Mouse (Mus musculus): ENCODE measurements around the gene Galk1.

Gene Galk1

DNA sequence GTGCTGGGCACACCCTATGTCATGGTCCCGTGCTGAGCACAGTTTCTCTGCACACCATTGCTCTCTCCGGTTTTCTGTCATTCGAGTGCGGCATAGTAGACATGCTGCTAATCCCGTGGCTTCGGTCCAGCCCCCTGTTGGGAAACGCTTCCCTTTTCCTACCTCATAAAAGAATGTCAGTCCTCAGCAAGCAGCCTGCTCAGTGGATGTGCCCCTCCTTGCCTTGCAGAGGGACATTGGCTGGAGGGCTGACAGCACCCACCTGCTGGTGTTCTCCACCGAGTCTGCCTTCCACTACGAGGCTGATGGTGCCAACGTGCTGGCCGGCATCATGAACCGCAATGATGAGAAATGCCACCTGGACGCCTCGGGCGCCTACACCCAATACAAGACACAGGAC lies 30.0 kb downstream of the Galk1 start:
- no peak for DNase-seq (ENCODE audit: low spot score in 2 of 2)

DNA sequence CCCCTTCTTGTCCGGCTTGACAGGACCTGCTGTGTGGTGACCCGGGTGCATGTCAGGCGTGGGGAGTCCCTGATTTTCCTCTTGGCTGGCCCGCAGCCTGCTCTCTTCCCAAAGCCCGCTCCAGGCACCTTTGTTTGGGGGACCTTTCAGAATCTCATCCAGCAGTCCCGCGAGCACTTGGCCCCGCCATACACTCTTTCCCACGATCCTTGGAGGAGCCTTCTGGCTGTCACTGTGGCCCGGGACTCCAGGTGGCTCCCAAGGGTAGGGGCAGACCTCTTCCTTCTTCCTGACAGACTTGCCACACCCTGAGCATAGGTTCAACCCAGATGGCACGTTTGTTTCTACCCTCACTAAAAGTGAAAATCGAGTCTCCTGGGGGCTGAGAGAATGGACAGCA lies 37.0 kb downstream of the Galk1 start:
- DNase-seq (ENCODE audit: low spot score in 2 of 2) = no peak

DNA sequence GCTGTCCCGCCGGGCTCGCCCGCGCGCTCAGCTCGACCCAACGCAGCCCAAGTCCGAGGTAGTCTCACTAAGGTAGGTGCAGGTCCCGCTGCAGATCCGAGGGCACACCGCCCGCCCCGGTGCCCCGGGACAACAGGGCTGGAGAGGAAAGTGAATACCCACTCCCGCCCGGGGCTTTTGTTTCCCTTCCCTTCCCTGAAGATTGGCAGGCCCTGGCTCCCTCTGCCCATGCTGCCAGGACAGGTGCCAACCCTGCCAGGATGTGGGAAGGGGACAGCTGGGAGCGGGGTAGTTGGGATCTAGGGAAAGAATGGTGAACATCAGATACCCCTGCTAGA lies 37.5 kb downstream of the Galk1 start:
- DNase-seq (ENCODE audit: low spot score in 2 of 2) = no peak

- no peak for DNase-seq (ENCODE audit: low spot score in 2 of 2)
Measured at GRCm38 (mm10) chr11:115974309-115975082, 38.0 kb downstream of the Galk1 start, which contains the start of gene Itgb4. Gene Itgb4 (plus strand): TSS chr11:115974709.

GRCm38 (mm10) chr11:115971016-115971415 lies 41.5 kb downstream of the Galk1 start:
- DNase-seq (ENCODE audit: low spot score in 2 of 2) = no peak

GRCm38 (mm10) chr11:115970006-115970673 lies 42.4 kb downstream of the Galk1 start:
- DNase-seq (ENCODE audit: low spot score in 2 of 2) = no peak

- DNase-seq (ENCODE audit: low spot score in 2 of 2) = no peak
Measured at GRCm38 (mm10) chr11:115968731-115969405, 43.7 kb downstream of the Galk1 start.

DNA sequence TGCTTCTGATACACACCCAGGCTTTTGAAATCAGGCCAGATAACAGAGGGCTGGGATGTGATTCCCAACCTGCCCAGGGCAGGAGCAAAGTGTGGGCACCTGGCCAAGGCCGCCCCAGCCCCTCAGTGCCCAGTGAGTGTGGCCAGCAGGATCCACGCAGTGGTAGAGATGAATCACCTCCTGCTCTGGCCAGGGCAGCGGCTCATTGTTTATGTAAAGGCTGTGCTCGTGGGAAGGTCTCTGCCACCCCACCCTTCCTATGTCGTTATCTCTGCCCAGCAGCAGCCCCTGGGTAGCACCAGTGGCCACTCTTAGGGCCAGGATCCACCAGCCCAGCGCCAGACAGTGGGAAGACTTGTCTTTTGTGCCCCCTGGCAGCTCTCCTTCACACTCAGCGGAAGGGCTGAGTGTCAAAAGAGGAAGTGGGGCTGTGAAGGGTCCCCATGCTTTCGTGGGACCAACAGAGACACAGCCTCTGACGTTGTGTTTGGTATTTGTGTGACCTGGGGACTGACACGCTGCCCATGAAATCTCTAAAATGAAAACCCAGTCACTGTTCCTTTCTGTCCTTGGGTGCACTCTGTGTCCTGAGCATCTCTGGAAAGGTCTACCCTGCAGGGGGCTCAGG lies 47.4 kb downstream of the Galk1 start:
- DNase-seq (ENCODE audit: low spot score in 2 of 2) = no peak

DNA sequence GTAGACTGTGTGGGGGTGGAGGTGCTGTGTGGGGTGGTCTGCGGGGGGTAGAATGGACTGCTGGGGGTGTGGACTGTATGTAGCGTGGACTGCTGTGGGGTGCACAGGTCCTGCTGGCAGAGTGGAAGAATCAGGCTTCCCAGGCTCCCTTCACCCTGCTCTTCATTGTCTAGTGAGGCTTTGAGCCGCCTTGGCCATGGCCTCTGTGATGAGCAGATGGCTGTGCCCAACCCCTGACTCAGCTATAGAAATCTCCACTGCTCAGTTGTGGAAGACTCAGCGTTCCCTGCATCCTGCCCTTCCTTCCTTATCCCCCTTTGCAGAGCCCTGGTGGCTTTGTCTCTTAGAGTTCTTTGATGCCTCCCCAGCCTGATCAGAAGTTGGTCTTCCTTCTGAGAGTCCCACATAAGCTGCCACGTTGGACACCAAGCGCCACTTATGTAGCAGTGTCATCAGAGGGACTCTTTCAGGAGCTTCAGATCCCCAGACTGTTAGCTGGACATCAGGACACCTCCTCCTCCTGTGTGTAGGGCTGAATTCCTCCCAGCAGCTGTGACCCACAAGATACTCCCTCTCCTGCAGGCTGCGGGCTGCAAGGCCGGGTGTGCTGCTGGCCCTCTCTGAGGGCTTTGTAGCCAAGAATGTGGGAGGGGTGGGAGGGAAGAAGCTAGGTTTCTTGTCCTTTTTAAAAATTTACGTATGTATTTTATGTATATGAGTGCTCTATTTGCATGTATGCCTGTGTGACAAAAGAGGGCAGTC lies 49.7 kb downstream of the Galk1 start:
- no peak for DNase-seq (ENCODE audit: low spot score in 2 of 2)

DNA sequence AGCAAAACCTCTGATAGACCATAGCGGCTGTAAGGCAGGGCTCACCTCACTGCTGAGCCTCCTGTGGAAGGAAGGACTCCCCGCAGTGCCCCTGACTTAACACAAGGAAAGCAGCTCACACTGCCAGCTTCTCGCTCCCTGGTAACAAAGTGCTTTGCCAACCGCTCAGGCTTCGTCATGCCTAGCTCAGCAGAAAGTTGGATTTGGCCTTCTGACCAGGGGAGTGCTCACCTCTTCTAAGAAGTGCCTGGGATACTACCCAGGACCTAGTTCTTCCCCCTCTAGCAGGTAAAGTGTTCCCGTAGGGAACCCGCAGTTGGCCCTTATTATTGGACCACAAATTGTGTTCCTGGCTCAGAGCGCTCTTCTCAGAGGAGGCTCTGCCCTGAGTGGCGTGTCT lies 53.5 kb downstream of the Galk1 start:
- no peak for DNase-seq (ENCODE audit: low spot score in 2 of 2)
